Mouse (Mus musculus) thymus, postnatal 36 days (tissue): ENCODE results near the gene Golph3l.
A peak's percentile ranks its signal among the peaks of the same experiment; 100 is the strongest.
"Not testable (repeated sequence)": the region's sequence is repeated elsewhere in the genome, so short reads cannot be mapped to it uniquely, and the experiment has no call there.

Experiments used
- DNase-seq, 2 experiments: peaks; one replicate each; pipeline ENCODE4 v3.0.0; 2022; ENCODE audit warnings: mixed read lengths in 2 of 2

Gene Golph3l

GRCm38 (mm10) chr3:95624628-95625503, 36.1 kb downstream of the Golph3l start, which contains the start of gene Ensa:
Ensa (plus strand) TSS chr3:95624993.
- peak; percentile 94 to 97 for DNase-seq

GRCm38 (mm10) chr3:95627763-95628162, 39.0 kb downstream of the Golph3l start:
- DNase-seq = no peak

GRCm38 (mm10) chr3:95629755-95630154, 41.0 kb downstream of the Golph3l start:
- no peak for DNase-seq

GRCm38 (mm10) chr3:95630856-95631255, 42.1 kb downstream of the Golph3l start:
- DNase-seq = no peak

GRCm38 (mm10) chr3:95631304-95631703, 42.6 kb downstream of the Golph3l start:
- no peak for DNase-seq

GRCm38 (mm10) chr3:95632648-95633588, 44.2 kb downstream of the Golph3l start:
- DNase-seq = no peak

- DNase-seq = no peak
These were observed 46.9 kb downstream of the Golph3l start for GRCm38 (mm10) chr3:95635636-95636035.

- DNase-seq = no peak
These were observed 47.3 kb downstream of the Golph3l start for GRCm38 (mm10) chr3:95636072-95636471.

GRCm38 (mm10) chr3:95639694-95640093, 51.0 kb downstream of the Golph3l start:
- DNase-seq = no peak

GRCm38 (mm10) chr3:95643097-95643496, 54.4 kb downstream of the Golph3l start:
- no peak for DNase-seq

GRCm38 (mm10) chr3:95645313-95646235, 56.8 kb downstream of the Golph3l start:
- DNase-seq = peak; percentile 54 to 66

GRCm38 (mm10) chr3:95648016-95648415, 59.3 kb downstream of the Golph3l start:
- no peak for DNase-seq

GRCm38 (mm10) chr3:95650276-95651032, 61.7 kb downstream of the Golph3l start:
- no peak for DNase-seq

GRCm38 (mm10) chr3:95651033-95651373, 62.3 kb downstream of the Golph3l start:
- DNase-seq = no peak

- no peak for DNase-seq
These were observed 62.9 kb downstream of the Golph3l start for GRCm38 (mm10) chr3:95651391-95652203.

- peak in 1 of 2 experiments; percentile 39 for DNase-seq
These were observed 63.6 kb downstream of the Golph3l start for GRCm38 (mm10) chr3:95652204-95652811.

- DNase-seq = no peak
These were observed 64.1 kb downstream of the Golph3l start for GRCm38 (mm10) chr3:95652871-95653270.

- no peak for DNase-seq
These were observed 64.8 kb downstream of the Golph3l start for GRCm38 (mm10) chr3:95653473-95654034.

- DNase-seq = not testable (repeated sequence)
These were observed 65.6 kb downstream of the Golph3l start for GRCm38 (mm10) chr3:95654371-95654770.

- no peak for DNase-seq
These were observed 66.7 kb downstream of the Golph3l start for GRCm38 (mm10) chr3:95655437-95655836.
